Mouse (Mus musculus) neural tube, embryonic 11.5 days (tissue): ENCODE data around the gene Prpf39. TPM values are rescaled to one million over a fixed set of nuclear protein-coding genes. Genes with fewer than 3 reads are reported as not detected.

Experiments used
- ATAC-seq: fragments of 200-750 bp; cut with Nextera tagmentation; 2 replicates; pipeline ENCODE4 v1.8.0; 2017; ENCODE audit warnings: moderate number of reproducible peaks, mild to moderate bottlenecking, moderate TSS enrichment, moderate library complexity; ENCODE audit not compliant: insufficient read depth, low FRiP score, low TSS enrichment
- DNase-seq: peaks from one replicate; pipeline ENCODE4 v3.0.0-alpha.2; 2015; ENCODE audit warnings: low spot score
- H3K27ac ChIP-seq: fragments of 300-500 bp; sonication (generic); 2 replicates; pipeline ENCODE4 v1.5.1; 2014; ENCODE audit warnings: low read depth, mild to moderate bottlenecking, low read length
- H3K27me3 ChIP-seq: fragments of 300-500 bp; sonication (generic); 2 replicates; pipeline ENCODE4 v1.6.1; 2014; ENCODE audit warnings: mild to moderate bottlenecking, low read length, mixed read lengths; ENCODE audit not compliant: control insufficient read depth, insufficient read depth
- H3K36me3 ChIP-seq: fragments of 300-500 bp; sonication (generic); 2 replicates; pipeline ENCODE4 v1.6.1; 2014; ENCODE audit warnings: mild to moderate bottlenecking, low read length, moderate library complexity, mixed read lengths; ENCODE audit not compliant: control insufficient read depth, insufficient read depth
- H3K4me1 ChIP-seq: fragments of 300-500 bp; sonication (generic); 2 replicates; pipeline ENCODE4 v1.6.1; 2014; ENCODE audit warnings: low read length, mixed read lengths; ENCODE audit not compliant: control insufficient read depth, insufficient read depth
- H3K4me2 ChIP-seq: fragments of 300-500 bp; sonication (generic); 2 replicates; pipeline ENCODE4 v1.6.1; 2014; ENCODE audit warnings: low read depth, mild to moderate bottlenecking, moderate library complexity
- H3K4me3 ChIP-seq: fragments of 300-500 bp; sonication (generic); 2 replicates; pipeline ENCODE4 v1.5.1; 2014; ENCODE audit warnings: low read depth, low read length
- H3K9ac ChIP-seq: fragments of 300-500 bp; sonication (generic); 2 replicates; pipeline ENCODE4 v1.6.1; 2014; ENCODE audit warnings: mild to moderate bottlenecking, low read length
- H3K9me3 ChIP-seq: fragments of 300-500 bp; sonication (generic); 2 replicates; pipeline ENCODE4 v1.6.1; 2016; ENCODE audit warnings: low read length; ENCODE audit not compliant: control insufficient read depth
- WGBS: fragments of 180-500 bp; shearing (Covaris S2); extraction: QIAGEN DNeasy Blood & Tissue Kit; methylation state at CpG from one replicate; pipeline ENCODE4 v1.1.7; 2014; 5-methylcytosine and 5-hydroxymethylcytosine counted together
- polyA plus RNA-seq: library from polyadenylated mRNA; unstranded; fragments of >200 nt; fragmentation: Nextera tagmentation; extraction: Ambion mirVana; gene quantifications from 2 replicates; pipeline ENCODE4 v1.2.1, GENCODE M21; 2014

The Prpf39 gene
- polyA plus RNA-seq, 1 experiment from 2014 or later: 57.9 TPM

- ATAC-seq (no peak), DNase-seq (no peak)
- Histone ChIP-seq H3K9ac (no peak overlapping the region), H3K9me3 (no peaks in the 10 kb centered on the region), H3K4me1 (no peaks in the 10 kb centered on the region), H3K4me2 (no peak overlapping the region), H3K4me3 (no peak overlapping the region), H3K36me3 (peaks cover 6% of the 10 kb centered on the region), H3K27ac (no peak overlapping the region), H3K27me3 (no peaks in the 10 kb centered on the region)
- WGBS: 87% methylated on average over 2 of the region's 2 CpGs
These were observed 29.1 kb downstream of the Prpf39 start for GRCm38 (mm10) chr12:65065241-65065640.

GRCm38 (mm10) chr12:65066234-65066633 lies 30.1 kb downstream of the Prpf39 start:
- H3K9ac ChIP-seq: no peak overlapping the region
- no peaks in the 10 kb centered on the region for H3K4me1 ChIP-seq
- H3K27me3 ChIP-seq: no peaks in the 10 kb centered on the region
- no peak overlapping the region for H3K4me2 ChIP-seq
- ATAC-seq (no peak), DNase-seq (no peak)
- H3K36me3 ChIP-seq: peaks cover 6% of the 10 kb centered on the region
- no peak overlapping the region for H3K4me3 ChIP-seq
- H3K27ac ChIP-seq: no peak overlapping the region
- no peaks in the 10 kb centered on the region for H3K9me3 ChIP-seq
- WGBS: 82% methylated on average over 3 of the region's 3 CpGs

GRCm38 (mm10) chr12:65068409-65068808 lies 32.3 kb downstream of the Prpf39 start:
- H3K36me3 ChIP-seq: peaks cover 4% of the 10 kb centered on the region; the same call in 1 of the 2 replicates
- no peak for ATAC-seq
- WGBS: 81% methylated on average over 4 of the region's 4 CpGs

GRCm38 (mm10) chr12:65072911-65073610 lies 36.9 kb downstream of the Prpf39 start:
- H3K4me1 ChIP-seq: peaks cover 6% of the 10 kb centered on the region
- peak overlapping the region; percentile 94 for H3K9ac ChIP-seq
- 5% methylated on average over 21 of the region's 21 CpGs for WGBS
- H3K27ac ChIP-seq: peak overlapping the region; percentile 80
- ATAC-seq: peak; percentile 78
- peak overlapping the region; percentile 86 for H3K4me3 ChIP-seq
- H3K4me2 ChIP-seq: peak overlapping the region; percentile 79
- peaks cover 2% of the 10 kb centered on the region; the same call in 1 of the 2 replicates for H3K36me3 ChIP-seq
- DNase-seq: no peak
- no peaks in the 10 kb centered on the region for H3K27me3 ChIP-seq
- no peaks in the 10 kb centered on the region for H3K9me3 ChIP-seq

More at GRCm38 (mm10) chr12:65068409-65068808, 32.3 kb downstream of the Prpf39 start:
- DNase-seq: no peak
- no peaks in the 10 kb centered on the region for H3K9me3 ChIP-seq
- H3K27me3 ChIP-seq: no peaks in the 10 kb centered on the region
- H3K27ac ChIP-seq: no peak overlapping the region
- no peak overlapping the region for H3K4me2 ChIP-seq
- H3K4me3 ChIP-seq: no peak overlapping the region
- no peaks in the 10 kb centered on the region for H3K4me1 ChIP-seq
- no peak overlapping the region for H3K9ac ChIP-seq

GRCm38 (mm10) chr12:65073611-65074178 lies 37.6 kb downstream of the Prpf39 start, which contains the start of gene Fkbp3:
Gene Fkbp3, minus strand, starts transcription at chr12:65074007.
- H3K27ac ChIP-seq: peak within 1 kb of the TSS; percentile 80
- H3K9me3 ChIP-seq: no peaks in the 10 kb centered on the region
- H3K4me1 ChIP-seq: peaks cover 6% of the 10 kb centered on the region
- peak; percentile 99 for ATAC-seq
- H3K27me3 ChIP-seq: no peaks in the 10 kb centered on the region
- under 1% methylated on average over 44 of the region's 49 CpGs for WGBS
- H3K4me2 ChIP-seq: peak within 1 kb of the TSS; percentile 79
- H3K36me3 ChIP-seq: peaks cover under 1% of the 10 kb centered on the region; the same call in 1 of the 2 replicates
- DNase-seq: peak; percentile 100
- peak within 1 kb of the TSS; percentile 86 for H3K4me3 ChIP-seq
- H3K9ac ChIP-seq: peak within 1 kb of the TSS; percentile 94

- DNase-seq (no peak), ATAC-seq (no peak)
- 48% methylated on average over 7 of the region's 7 CpGs for WGBS
- Histone ChIP-seq H3K4me1 (peaks cover 6% of the 10 kb centered on the region), H3K4me2 (peak overlapping the region; percentile 79), H3K27me3 (no peaks in the 10 kb centered on the region), H3K27ac (no peak overlapping the region), H3K9me3 (no peaks in the 10 kb centered on the region), H3K4me3 (peak overlapping the region; percentile 86), H3K36me3 (no peaks in the 10 kb centered on the region), H3K9ac (peak overlapping the region; percentile 37; the same call in 1 of the 2 replicates)
These were observed 38.5 kb downstream of the Prpf39 start for GRCm38 (mm10) chr12:65074651-65075050.

GRCm38 (mm10) chr12:65075085-65075732 lies 39.1 kb downstream of the Prpf39 start, which contains the start of gene Fancm:
Gene Fancm, plus strand, starts transcription at chr12:65075603.
- Histone ChIP-seq H3K9ac (peak within 1 kb of the TSS; percentile 79), H3K4me2 (peak within 1 kb of the TSS; percentile 79), H3K27ac (peak within 1 kb of the TSS; percentile 67), H3K4me3 (peak within 1 kb of the TSS; percentile 86), H3K27me3 (no peaks in the 10 kb centered on the region), H3K36me3 (no peaks in the 10 kb centered on the region), H3K9me3 (no peaks in the 10 kb centered on the region), H3K4me1 (peaks cover 6% of the 10 kb centered on the region)
- ATAC-seq: peak; percentile 20
- 3% methylated on average over 39 of the region's 39 CpGs for WGBS
- DNase-seq: peak; percentile 94

GRCm38 (mm10) chr12:65075733-65076310 lies 39.7 kb downstream of the Prpf39 start:
- DNase-seq: no peak
- no peaks in the 10 kb centered on the region for H3K27me3 ChIP-seq
- H3K4me1 ChIP-seq: peaks cover 6% of the 10 kb centered on the region
- H3K27ac ChIP-seq: peak overlapping the region; percentile 67
- H3K4me2 ChIP-seq: peak overlapping the region; percentile 79
- peak overlapping the region; percentile 86 for H3K4me3 ChIP-seq
- no peaks in the 10 kb centered on the region for H3K9me3 ChIP-seq
- no peaks in the 10 kb centered on the region; the same call in 1 of the 2 replicates for H3K36me3 ChIP-seq
- no peak for ATAC-seq
- under 1% methylated on average over 27 of the region's 41 CpGs for WGBS
- peak overlapping the region; percentile 79 for H3K9ac ChIP-seq
